Mouse (Mus musculus) ovary, postnatal 36 days (tissue): ENCODE measurements around the gene Gm20716.
"Not testable (repeated sequence)": the region's sequence is repeated elsewhere in the genome, so short reads cannot be mapped to it uniquely, and the experiment has no call there.

Experiments
- DNase-seq: peaks from one replicate; pipeline ENCODE4 v3.0.0; 2022; ENCODE audit warnings: low spot score, mixed read lengths

Gm20716 gene

DNA sequence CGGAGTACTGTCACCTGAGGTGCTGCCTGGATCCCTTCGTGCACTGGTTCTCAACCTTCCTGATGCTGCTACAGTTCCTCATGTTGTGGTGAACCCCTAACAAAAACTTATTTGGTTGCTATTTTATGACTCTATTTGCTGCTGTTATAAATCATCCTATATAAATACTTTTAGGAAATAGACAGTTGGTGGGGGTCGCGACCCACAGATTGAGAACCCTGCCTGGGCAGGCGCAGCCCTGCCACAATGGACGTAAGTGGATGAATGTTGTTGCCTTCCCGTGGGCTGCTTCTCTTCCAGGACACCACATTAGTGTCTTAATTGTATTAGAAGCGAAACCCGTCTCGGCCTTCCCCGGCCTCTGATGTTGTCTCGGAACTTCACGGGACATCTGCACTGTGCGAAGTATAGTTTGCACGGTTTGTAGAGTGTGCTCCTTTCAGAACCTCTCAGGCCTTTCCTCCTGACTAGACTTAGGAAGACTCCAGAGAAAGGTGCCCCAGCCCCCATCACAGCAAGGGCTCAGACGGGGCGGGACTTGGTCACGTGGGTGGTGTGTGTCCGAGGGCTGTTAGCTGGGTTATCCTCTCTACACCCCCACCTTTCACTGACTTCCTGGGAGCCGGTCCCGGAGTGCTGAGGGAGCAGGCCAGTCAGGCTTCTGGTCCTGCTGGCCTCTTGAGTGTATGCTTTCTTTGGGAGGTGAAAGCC is 63.3 kb downstream of the Gm20716 start:
- peak; percentile 30 for DNase-seq

DNA sequence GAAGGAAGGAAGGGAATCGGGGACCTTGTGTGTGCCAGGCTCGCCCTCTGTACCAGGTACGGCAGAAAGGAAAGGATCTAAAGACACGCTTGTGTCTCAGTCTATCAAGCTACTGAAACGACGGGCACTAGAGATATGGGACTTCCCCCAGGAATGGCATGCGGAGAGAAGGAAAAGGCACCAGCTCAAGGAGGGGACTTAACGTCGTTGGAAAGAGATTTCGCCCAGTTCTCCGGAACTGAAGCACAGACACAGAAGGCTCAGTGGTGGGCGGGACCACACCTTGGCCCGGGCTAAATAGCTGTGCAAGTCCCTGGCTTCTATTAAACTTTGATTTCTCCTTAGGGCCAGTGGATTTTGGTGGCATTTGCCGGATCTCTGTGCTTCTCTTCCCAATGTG is 68.2 kb downstream of the Gm20716 start:
- DNase-seq, result no peak

- DNase-seq, result no peak
Measured at GRCm38 (mm10) chr2:168161514-168161971, 68.6 kb downstream of the Gm20716 start.

DNA sequence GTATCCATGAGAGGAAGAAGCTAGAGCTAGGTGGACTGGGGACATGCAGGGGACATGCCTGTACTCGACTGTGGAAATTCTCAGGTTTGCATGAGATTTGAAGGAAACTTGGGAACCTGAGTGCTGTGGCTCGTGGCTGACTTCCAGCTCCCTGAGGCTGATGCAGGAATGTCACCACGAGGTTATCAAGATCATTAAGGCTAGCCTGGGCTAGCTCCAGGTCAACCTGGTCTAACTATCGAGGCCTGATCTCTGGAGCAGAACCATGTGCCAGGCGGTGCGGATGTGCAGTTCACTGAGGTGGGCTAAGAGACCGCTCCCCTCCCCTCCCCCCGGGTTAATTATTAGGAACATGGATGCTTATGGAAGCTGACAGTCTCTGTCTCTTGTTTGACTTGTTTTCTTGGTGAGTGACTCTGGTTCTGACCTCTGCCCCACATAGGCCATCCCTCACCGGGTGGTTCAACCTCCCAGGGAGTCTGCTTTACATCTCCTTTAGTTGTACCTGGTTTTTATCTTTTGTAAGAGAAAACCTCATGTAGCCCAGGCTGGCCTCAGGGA is 69.7 kb downstream of the Gm20716 start:
- DNase-seq, result no peak

DNA sequence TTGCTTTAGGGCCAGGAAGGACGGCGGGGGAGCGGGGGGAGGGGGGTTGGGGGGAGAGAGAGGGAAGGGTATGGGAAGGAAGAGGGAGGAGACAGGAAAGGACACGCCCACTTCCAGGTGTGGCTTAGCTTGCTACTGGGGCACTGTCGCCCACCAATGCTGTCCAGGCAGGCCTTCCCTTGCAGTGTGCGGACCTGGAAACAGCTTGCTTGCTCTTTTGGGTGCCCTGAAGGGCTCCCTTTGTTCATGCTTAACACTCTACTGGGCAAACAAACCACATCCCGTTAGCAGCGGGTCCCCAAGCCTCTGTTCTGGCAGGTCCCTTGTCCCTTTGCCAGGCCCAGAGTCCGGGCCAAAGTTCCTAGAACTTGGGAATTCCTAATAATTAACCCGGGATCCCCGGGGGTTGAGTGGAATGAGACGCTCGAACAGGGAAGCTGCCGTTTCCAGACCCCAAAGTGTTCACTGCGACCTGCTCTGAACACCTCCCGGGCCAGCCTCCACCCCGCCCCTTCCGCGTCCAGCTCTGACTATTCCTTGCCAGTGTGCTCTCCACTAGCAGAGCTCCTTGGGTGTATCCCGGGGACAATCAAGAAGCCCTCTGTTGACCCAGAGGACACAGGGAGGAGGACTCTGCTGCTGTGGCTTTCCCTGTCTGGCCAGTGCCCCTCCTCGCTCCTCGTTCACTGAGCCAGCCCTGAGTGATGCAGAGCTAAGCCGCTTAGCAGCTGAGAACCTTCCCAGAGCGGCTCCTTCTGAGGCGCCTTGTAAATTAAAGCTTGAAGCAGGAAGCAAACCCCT is 71.1 kb downstream of the Gm20716 start:
- DNase-seq, result peak; percentile 28

GRCm38 (mm10) chr2:168157974-168158373 is 72.2 kb downstream of the Gm20716 start:
- not testable (repeated sequence) for DNase-seq

- no peak for DNase-seq
Measured at GRCm38 (mm10) chr2:168156361-168156760, 73.8 kb downstream of the Gm20716 start.

DNA sequence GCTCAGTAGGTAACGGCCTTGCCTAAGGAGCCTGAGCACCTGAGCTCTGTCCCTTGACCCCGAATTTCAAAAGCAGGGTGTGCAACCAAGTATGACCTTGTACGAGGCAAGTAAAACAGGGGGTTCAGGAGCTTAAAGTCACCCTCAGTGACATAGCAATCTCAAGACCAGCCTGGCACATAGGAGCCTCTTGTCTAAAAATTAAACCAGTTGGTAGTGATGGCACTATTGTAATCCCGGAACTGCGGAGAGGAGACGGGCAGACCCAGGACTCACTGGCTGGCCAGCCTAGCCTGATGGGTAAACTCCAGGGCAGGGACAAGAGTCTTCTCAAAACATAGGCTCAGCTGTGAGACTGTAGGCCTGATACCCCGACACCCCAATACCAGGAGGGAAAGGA is 74.5 kb downstream of the Gm20716 start:
- no peak for DNase-seq

DNA sequence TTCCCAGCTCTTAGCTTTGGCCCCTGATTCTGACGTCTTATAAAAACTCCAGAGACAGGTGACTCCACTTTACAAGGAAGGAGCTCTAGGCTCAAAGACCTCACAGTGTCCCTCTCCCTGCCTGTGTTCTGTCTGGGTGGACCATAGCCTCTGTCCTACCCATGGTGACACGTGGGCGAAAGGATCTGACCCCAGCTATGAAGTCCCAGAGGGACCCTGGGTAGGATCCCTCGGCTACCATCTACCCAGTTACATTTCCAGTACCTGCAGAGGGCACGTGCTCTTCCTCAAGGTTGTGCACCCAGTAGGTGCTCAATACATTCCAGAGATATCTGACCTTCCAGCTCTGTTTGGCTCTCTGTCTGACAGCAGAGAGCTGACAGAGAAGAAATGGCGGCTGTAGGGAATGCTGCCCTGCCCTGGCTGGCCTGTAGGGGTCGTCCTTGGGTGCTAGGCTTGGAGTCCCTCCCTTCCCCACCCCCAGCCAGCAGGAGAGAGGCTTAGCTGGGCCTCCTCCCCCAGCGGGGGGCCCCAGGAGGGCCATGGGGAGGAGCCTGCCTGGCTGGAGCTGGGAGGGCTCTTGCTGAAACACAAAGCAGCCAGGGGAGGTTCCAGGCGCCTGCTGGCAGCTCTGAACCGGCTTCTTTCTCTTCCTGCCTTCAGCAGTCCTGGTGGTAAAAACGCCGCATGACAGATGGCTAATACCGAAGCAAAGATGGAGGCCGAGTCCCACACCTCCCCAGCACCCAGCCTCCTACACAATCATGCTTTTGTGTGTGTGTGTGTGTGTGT is 75.9 kb downstream of the Gm20716 start:
- peak; percentile 85 for DNase-seq

DNA sequence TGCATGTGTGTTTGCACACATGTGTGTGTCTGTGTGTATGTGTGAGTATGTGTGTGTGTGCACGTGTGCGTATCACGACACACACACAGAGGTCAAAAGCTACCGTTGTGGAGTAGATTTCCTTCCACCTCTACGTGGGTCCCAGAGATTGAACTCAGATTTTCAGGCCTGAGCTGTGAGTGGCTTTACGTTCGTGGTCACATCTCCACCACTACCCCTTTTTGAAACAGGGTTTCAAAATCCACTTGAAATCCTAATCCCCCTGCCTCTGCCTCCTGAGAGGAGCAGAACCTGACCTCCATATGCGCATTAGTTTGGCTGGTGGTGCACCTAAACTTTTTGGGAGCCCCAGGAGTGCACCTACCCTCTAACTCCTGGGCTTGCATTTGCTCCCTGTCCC is 80.9 kb downstream of the Gm20716 start:
- no peak for DNase-seq

GRCm38 (mm10) chr2:168147722-168148432 is 82.3 kb downstream of the Gm20716 start:
- DNase-seq, result no peak

GRCm38 (mm10) chr2:168145437-168145836 is 84.7 kb downstream of the Gm20716 start:
- DNase-seq, result no peak

DNA sequence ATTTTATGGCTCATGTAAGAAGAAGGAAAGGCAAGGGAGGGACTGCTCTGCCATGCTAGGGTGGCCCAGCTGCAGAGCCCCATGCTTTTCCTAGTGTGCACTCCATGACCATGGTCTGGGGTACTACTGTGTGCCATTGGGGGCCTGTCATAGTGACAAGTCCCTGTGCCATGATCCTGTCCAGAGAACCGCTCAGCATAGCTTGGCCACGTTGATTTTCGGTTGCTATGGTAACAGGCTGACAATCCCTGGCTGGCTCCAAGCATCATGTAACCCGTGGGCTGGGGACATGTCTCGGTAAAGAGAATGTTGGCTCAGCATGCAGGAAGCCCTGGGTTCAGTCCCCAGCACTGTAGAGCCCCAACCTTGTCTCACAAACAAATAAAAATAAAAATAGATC is 86.4 kb downstream of the Gm20716 start:
- DNase-seq, result no peak

DNA sequence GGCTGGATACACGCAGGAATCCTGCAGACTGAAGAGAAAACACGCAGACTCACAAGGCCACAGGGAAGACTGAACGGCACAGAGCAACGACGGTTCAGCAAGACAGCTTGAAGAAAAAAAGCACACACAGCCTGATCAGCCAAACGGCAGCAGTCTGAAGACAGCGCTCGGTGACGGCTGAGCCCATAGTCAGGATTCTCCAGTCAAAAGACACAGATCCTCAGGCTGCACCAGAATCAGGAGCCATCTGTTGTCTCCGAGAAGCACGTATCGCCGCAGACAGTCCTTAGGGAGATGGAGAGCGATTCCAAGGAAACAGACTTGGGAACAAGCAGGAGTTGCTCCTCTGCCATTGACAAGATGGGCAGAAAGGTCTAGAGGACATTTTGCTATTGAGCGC is 93.0 kb downstream of the Gm20716 start:
- DNase-seq, result no peak
